Mouse (Mus musculus) ovary, postnatal 36 days (tissue): Measurements from ENCODE around the gene Fdxacb1.

ENCODE experiments used
- DNase-seq: peaks from one replicate; pipeline ENCODE4 v3.0.0; 2022; ENCODE audit warnings: low spot score, mixed read lengths

The Fdxacb1 gene

DNA sequence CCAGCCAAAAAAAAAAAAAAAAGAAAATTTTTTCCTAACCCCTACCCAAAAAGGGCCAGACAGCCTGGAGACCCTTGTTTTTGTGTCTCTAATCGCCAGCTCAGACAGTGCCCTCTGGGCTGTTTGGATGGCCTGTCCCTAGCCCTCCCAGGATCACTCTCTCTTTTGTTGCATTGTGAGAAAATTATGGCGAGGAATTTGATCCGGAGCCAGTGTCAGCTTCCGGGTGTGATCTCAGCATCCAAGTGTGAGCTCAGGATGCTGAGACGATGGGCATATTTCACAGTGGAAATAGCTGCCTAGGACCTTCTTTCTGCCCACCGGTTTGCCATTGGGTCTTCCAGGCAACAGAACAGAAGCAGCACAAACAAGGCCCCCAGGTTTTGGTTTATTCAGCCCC, 17.3 kb upstream of the Fdxacb1 start:
- DNase-seq: no peak

GRCm38 (mm10) chr9:50751323-50751722, 16.7 kb upstream of the Fdxacb1 start, which contains the start of gene Cryab:
Gene Cryab, plus strand, starts transcription at chr9:50751325.
- no peak for DNase-seq

DNA sequence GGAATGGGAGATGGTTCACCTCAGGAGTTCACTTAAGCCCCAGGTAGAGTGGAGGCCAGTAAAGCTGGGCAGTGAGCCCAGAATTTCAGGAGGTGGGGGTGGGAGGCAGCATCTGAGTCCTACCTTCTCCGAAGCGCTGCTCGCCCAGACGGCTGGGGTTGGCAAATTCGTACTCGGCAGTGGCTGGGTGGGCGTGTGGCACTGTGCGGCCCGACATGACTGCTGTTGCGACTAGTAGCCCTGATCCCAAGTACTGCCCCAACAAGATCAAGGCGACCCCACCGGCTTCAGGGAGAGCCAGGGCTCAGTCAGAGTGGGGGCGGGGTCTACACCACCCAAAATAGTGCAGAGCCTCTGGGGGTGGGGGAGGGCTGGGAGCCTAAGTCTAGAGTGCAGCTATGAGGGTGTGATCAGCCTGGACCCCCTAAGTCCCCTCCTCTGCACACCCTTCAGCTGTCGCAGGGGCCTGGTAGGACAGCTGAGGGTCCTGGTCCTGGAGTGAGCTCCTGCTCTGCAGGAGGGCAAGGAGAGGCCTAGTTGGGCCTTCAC, 15.9 kb upstream of the Fdxacb1 start, which contains the start of gene Hspb2:
Gene Hspb2 (minus strand): TSS at position 301 of the 549 bp plus-strand sequence.
- DNase-seq: no peak

DNA sequence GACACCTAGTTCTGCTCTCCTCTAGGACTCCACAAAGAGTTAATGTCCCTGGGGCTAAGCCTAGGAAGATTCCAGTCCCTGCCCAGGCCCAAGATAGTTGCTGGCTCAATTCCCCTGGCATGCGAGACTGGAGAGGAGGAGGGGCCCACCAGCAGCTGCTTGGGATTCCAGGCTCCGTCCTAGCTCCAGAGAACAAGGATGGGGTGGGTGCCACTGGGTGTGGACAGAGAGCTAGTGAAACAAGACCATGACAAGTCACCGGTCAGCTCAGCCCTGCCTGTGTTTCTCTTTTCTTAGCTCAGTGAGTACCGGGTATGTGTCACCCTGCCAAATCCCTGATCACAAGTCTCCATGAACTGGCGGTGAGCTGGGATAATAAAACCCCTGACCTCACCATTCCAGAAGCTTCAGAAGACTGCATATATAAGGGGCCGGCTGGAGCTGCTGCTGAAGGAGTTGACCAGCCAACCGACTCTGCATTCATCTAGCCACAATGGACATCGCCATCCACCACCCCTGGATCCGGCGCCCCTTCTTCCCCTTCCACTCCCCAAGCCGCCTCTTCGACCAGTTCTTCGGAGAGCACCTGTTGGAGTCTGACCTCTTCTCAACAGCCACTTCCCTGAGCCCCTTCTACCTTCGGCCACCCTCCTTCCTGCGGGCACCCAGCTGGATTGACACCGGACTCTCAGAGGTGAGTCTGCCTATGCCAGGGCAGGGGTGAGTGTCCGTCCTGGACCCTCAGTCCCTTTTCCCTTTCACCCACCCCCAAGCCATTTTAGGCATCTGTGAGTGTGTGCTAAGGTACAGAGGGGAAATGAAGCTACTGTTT, 15.0 kb upstream of the Fdxacb1 start:
- DNase-seq: peak; percentile 68

GRCm38 (mm10) chr9:50753947-50754346, 14.1 kb upstream of the Fdxacb1 start:
- no peak for DNase-seq

DNA sequence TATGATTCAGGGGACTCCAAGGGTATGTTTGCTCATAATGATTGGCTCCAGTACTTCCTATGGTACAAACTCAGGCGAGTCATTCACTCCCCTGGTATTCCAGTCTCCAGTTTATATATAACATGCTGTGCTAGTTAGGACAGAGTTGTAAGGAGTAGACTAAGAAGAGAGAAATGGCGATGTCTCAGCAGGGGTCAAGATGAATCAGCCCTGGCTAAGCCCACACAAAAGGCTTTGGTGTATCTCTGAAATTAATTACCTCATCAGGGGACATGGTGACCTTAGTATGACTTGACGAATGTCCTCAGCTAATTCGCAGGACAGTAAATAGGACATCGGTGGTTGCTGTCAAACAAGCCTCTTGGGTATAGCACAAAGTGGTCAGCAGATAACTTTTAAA, 11.3 kb upstream of the Fdxacb1 start:
- no peak for DNase-seq

DNA sequence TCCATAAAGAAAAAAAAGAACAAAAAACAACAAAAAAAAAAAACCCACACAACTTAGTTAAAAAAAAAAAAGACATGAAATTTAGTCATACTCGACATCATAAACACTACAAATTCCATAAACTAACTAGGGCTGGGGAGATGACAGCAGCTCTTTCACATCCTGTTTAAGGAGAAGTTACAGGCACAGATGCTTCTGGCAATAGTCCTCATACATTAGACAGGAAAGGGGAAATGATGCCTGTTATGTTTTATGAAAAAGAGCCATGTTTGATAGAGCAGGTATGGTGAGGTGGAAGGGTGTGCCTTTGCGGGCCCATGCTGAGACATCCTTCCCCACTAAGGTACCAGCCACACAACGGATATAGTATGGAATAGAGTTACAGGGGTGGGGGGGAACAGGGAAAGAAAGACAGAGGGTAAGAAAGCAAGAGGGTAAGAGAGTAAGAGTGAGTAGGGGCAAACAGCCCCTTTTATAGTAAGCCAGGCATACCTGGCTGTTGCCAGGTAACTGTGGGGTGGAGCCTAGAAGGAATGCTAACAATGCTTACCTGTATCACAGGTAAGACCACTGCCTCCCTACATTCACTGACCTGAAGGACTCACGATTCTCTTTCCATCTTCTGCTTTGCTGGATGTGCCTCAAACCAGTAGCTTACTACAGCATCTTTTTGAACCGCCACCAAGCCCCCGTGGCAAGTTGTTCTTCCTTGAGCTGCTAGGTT, 6.4 kb upstream of the Fdxacb1 start:
- no peak for DNase-seq

DNA sequence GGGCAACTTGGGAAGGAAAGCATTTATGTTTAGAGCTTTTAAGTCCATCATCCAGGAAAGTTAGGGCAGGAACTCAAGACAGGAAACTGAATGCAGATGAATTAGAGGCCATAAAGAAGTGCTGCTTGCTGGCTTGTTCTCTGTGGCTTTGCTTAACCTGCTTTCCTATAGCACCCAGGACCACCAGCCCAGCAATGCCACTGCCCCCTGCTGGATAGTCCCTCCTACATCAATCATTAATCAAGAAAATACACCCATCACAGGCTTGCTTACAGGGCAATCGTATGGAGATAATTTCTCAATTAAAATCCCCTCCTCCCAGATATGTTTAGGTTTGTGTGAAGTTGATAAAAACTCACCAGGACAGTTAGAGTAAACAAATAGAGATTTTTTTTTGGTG, 4.7 kb upstream of the Fdxacb1 start:
- no peak for DNase-seq

DNA sequence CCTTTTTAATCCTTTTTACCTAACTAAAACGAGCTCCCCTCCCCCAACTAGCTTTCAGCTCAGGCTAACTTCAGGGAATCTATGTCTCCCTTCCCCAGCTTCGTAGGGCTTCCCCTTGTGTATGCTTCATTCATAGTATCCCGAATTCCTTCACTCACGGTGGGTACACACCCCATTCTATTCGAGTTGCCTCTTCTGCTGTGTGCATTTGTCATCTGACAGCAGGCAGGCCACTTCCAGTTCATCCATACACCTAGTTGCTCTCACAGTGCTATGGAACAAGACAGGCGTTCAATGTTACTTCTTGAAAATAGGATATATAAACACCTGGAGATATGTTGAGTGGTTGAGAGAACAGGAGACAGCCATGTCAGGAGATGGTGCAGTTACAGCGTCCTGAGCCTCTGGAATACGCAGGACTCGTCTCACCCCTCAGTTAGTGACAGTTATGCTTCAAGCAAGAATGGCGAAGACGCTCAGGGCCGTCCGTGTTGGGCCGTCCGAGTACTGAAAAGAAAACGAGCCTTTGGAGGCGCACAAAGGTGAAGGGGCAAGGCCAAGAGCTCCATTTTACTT, 417 bp upstream of the Fdxacb1 start:
- no peak for DNase-seq

- DNase-seq: no peak
Measured at GRCm38 (mm10) chr9:50770011-50770410, 2.0 kb downstream of the Fdxacb1 start.

DNA sequence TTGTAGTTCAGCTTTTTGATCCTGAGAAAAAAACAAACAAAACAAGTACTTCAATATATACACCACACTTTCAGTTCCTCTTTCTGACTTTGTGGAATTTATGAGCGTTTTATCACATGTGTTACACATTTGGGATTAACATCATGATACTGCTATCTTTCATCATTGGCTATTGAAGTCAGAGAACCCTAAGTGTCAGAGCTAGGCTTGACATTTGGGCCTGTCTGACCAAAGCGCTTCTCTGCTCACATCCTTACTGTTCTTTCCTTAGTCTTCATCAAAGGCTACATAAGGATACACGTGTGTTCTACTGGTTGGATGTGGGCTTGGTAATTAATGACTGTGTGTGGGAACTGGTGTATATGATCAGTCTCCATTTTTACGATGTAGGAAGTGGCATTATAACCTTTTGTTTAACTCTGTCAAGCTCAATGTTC, 6.0 kb downstream of the Fdxacb1 start:
- DNase-seq: no peak

DNA sequence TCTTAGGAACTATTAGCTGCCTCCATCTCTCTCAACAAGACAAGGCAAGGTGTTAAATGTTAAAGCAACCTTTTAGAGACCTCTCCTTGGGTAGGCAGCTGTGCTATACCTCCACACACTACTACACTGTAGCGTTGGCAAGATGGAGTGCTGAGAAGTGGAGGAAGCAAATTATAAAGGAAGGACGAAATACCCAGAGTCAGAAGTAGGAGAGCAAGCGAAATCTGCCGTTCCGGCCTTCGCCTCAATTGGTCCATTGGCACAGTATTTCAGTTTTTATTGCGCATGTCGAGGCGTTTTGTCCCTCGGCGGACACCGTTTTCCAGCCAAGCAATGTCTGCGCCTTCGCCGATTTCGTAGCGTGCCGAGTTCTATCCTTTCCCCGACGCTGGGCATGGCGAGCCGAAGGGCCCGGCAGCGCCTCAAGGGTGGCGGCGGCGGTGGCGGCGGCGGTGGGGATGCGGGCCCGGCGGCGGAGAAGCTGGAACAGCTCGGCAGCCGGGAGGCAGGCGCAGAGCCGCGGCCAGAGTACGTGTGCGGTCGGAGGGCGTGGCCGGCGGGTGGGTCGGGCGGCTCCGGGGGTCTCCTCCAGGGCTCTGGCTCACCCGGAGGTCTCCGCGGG, 7.1 kb downstream of the Fdxacb1 start, which contains the start of the genes Alg9 and 1110032A03Rik:
Gene Alg9 (plus strand): TSS at position 29 of the 622 bp plus-strand sequence.
Gene 1110032A03Rik (minus strand): TSS at position 530 of the 622 bp plus-strand sequence.
- peak; percentile 88 for DNase-seq

GRCm38 (mm10) chr9:50775662-50776126, 7.7 kb downstream of the Fdxacb1 start:
- no peak for DNase-seq

DNA sequence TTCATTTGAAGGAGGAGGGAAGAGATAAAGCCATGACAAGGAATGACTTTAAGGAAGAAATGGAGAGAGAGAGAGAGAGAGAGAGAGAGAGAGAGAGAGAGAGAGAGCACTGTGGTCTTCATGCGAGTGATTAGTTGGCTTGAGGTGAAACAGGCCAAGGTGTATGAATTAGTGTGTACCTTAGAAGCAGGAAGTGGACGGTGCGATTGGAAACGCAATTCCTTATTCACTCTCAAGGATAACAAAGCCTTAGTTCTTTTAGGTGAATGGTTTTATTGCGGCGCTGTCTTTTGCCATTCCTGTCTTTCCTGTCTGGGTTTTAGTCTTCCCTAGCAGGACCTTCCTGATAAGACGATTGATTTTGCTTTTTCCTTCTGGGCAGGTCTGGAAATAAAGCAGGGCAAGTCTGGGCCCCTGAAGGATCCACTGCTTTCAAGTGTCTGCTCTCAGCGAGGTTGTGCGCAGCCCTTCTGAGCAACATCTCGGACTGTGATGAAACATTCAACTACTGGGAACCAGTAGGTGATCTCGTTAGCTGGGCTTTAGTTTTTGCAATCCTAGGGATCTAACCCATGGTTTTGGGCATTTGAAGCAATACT, 8.2 kb downstream of the Fdxacb1 start:
- DNase-seq: no peak

DNA sequence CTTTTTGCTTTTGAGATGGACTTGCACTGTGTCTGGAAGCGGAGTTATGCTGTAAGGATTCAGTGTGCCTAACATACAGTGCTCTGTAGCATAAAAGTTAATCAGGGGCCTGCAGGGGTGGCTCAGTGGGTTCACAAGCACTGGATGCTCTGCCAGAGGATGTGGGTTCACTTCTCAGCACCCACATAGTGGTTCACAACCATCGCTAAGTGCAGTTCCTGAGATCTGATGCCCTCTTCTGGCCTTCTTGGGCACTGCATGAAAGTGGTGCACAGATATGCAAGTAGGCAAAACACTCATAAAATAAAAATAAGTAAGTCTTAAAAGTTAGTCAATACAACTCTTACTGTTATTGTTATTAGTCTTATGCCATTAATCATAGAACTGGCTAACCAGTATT, 14.1 kb downstream of the Fdxacb1 start:
- no peak for DNase-seq

- DNase-seq: no peak
Measured at GRCm38 (mm10) chr9:50795266-50795665, 27.2 kb downstream of the Fdxacb1 start.

DNA sequence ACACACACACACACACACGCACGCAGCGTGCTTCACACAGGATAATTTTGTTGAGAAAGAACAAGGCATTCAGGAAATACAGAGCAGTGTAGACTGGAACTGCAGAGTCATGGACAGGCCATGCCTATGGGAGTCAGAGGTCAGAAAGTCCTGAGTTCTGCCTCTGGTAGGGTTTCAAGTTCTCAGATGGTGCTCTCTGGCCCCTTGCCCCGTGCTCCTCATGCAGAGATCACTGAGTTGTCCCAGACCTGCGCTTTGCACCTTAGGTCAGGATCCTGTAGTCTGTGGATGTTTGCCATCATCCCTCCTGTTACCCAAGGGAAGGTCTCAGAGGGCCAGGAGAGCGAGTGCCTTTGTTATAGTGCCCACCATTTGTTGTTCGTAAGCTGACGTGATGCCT, 28.7 kb downstream of the Fdxacb1 start:
- DNase-seq: no peak

- no peak for DNase-seq
Measured at GRCm38 (mm10) chr9:50797641-50798040, 29.6 kb downstream of the Fdxacb1 start.

- DNase-seq: no peak
Measured at GRCm38 (mm10) chr9:50798368-50798767, 30.3 kb downstream of the Fdxacb1 start.

GRCm38 (mm10) chr9:50800985-50801384, 32.9 kb downstream of the Fdxacb1 start:
- no peak for DNase-seq

- no peak for DNase-seq
Measured at GRCm38 (mm10) chr9:50803055-50803671, 35.1 kb downstream of the Fdxacb1 start.
